Mouse (Mus musculus) left cerebral cortex, adult 8-10 months (tissue): ENCODE results near the gene Rap1gap2. TPM values are rescaled to one million over a fixed set of nuclear protein-coding genes. Genes with fewer than 3 reads are reported as not detected.

Experiments used
- DNase-seq, 2 experiments: peaks; one replicate each; pipeline ENCODE4 v3.0.0; 2022; ENCODE audit warnings: low spot score in 2 of 2
- total RNA-seq, 4 experiments: library from RNA; stranded (reverse); gene quantifications; 2 replicates each; pipeline ENCODE4 v1.2.4; 2022

Gene Rap1gap2
- total RNA-seq, 4 experiments from 2014 or later, result 154 to 168 (median 162) TPM

GRCm38 (mm10) chr11:74414112-74414511 lies 196.6 kb downstream of the Rap1gap2 start:
- no peak for DNase-seq

- no peak for DNase-seq
These were observed 197.2 kb downstream of the Rap1gap2 start for GRCm38 (mm10) chr11:74413449-74413972.

- no peak for DNase-seq
These were observed 198.3 kb downstream of the Rap1gap2 start for GRCm38 (mm10) chr11:74412462-74412861.

GRCm38 (mm10) chr11:74411943-74412342 lies 198.8 kb downstream of the Rap1gap2 start:
- DNase-seq, result no peak

- DNase-seq, result peak in 1 of 2 experiments; percentile 46
These were observed 200.9 kb downstream of the Rap1gap2 start for GRCm38 (mm10) chr11:74409757-74410174.

GRCm38 (mm10) chr11:74409447-74409754 lies 201.3 kb downstream of the Rap1gap2 start:
- no peak for DNase-seq

- peak; percentile 69 to 92 for DNase-seq
These were observed 201.9 kb downstream of the Rap1gap2 start for GRCm38 (mm10) chr11:74408587-74409446.

GRCm38 (mm10) chr11:74405201-74405600 lies 205.5 kb downstream of the Rap1gap2 start:
- no peak for DNase-seq

GRCm38 (mm10) chr11:74404216-74404615 lies 206.5 kb downstream of the Rap1gap2 start:
- DNase-seq, result no peak

GRCm38 (mm10) chr11:74402126-74402525 lies 208.6 kb downstream of the Rap1gap2 start:
- DNase-seq, result no peak

GRCm38 (mm10) chr11:74395583-74395982 lies 215.1 kb downstream of the Rap1gap2 start:
- DNase-seq, result no peak

GRCm38 (mm10) chr11:74393489-74393888 lies 217.2 kb downstream of the Rap1gap2 start:
- no peak for DNase-seq

GRCm38 (mm10) chr11:74392903-74393302 lies 217.8 kb downstream of the Rap1gap2 start:
- no peak for DNase-seq

- no peak for DNase-seq
These were observed 218.8 kb downstream of the Rap1gap2 start for GRCm38 (mm10) chr11:74391899-74392298.

GRCm38 (mm10) chr11:74387203-74387602 lies 223.5 kb downstream of the Rap1gap2 start:
- DNase-seq, result no peak

GRCm38 (mm10) chr11:74385674-74386073 lies 225.0 kb downstream of the Rap1gap2 start:
- no peak for DNase-seq

GRCm38 (mm10) chr11:74379166-74379873 lies 231.4 kb downstream of the Rap1gap2 start:
- DNase-seq, result no peak

- peak in 1 of 2 experiments; percentile 52 for DNase-seq
These were observed 233.9 kb downstream of the Rap1gap2 start for GRCm38 (mm10) chr11:74376847-74377246.

GRCm38 (mm10) chr11:74371393-74372100 lies 239.2 kb downstream of the Rap1gap2 start:
- DNase-seq, result peak in 1 of 2 experiments; percentile 88

- no peak for DNase-seq
These were observed 248.9 kb downstream of the Rap1gap2 start, which contains the start of gene Olfr412 for GRCm38 (mm10) chr11:74361769-74362168. TSS of gene Olfr412 (plus strand) at chr11:74362069.

GRCm38 (mm10) chr11:74352550-74352949 lies 258.2 kb downstream of the Rap1gap2 start, which contains the start of gene Olfr411:
TSS of gene Olfr411 (minus strand) at chr11:74352650.
- DNase-seq, result no peak
